Mouse (Mus musculus) midbrain, postnatal 0 days (tissue): ENCODE measurements around the gene Pip4k2a. TPM values are rescaled to one million over a fixed set of nuclear protein-coding genes. Genes with fewer than 3 reads are reported as not detected.

Source experiments
- ATAC-seq: fragments of 200-750 bp; cut with Nextera tagmentation; 2 replicates; pipeline ENCODE4 v1.8.0; 2017; ENCODE audit warnings: moderate number of reproducible peaks, mild to moderate bottlenecking, moderate TSS enrichment, moderate library complexity; ENCODE audit not compliant: low FRiP score
- DNase-seq: peaks from one replicate; pipeline ENCODE4 v3.0.0-alpha.2; 2015; ENCODE audit warnings: low spot score
- H3K27ac ChIP-seq: fragments of 300-500 bp; sonication (generic); 2 replicates; pipeline ENCODE4 v1.5.1; 2014; ENCODE audit warnings: low read depth, mild to moderate bottlenecking, low read length, mixed read lengths
- H3K27me3 ChIP-seq: fragments of 300-500 bp; sonication (generic); 2 replicates; pipeline ENCODE4 v1.6.1; 2014; ENCODE audit warnings: low read length, control low read depth, mixed read lengths; ENCODE audit not compliant: insufficient read depth
- H3K36me3 ChIP-seq: fragments of 300-500 bp; sonication (generic); 2 replicates; pipeline ENCODE4 v1.6.1; 2014; ENCODE audit warnings: low read length, control low read depth, mixed read lengths; ENCODE audit not compliant: insufficient read depth
- H3K4me1 ChIP-seq: fragments of 300-500 bp; sonication (generic); 2 replicates; pipeline ENCODE4 v1.6.1; 2014; ENCODE audit warnings: mild to moderate bottlenecking, control low read depth, antibody characterized with exemption, low read length, mixed read lengths; ENCODE audit not compliant: insufficient read depth
- H3K4me2 ChIP-seq: fragments of 300-500 bp; sonication (generic); 2 replicates; pipeline ENCODE4 v1.6.1; 2014; ENCODE audit warnings: low read depth, mild to moderate bottlenecking, low read length, mixed read lengths; ENCODE audit not compliant: poor library complexity, severe bottlenecking
- H3K4me3 ChIP-seq: fragments of 300-500 bp; sonication (generic); 2 replicates; pipeline ENCODE4 v1.5.1; 2014; ENCODE audit warnings: low read depth, mild to moderate bottlenecking, low read length, moderate library complexity
- H3K9ac ChIP-seq: fragments of 300-500 bp; sonication (generic); replicated peaks from 2 replicates; pipeline ENCODE4 v1.6.1; 2014; ENCODE audit warnings: mild to moderate bottlenecking, low read length, moderate library complexity, mixed read lengths; ENCODE audit not compliant: poor library complexity, severe bottlenecking
- H3K9me3 ChIP-seq: fragments of 300-500 bp; sonication (generic); 2 replicates; pipeline ENCODE4 v1.6.1; 2016; ENCODE audit warnings: low read length, control low read depth
- CTCF ChIP-seq: IDR thresholded peaks from 2 replicates; pipeline ENCODE4 v1.5.1; 2016; ENCODE audit warnings: antibody characterized with exemption, mild to moderate bottlenecking
- WGBS: fragments of 180-500 bp; shearing (Covaris S2); extraction: QIAGEN DNeasy Blood & Tissue Kit; methylation state at CpG from one replicate; pipeline ENCODE4 v1.1.7; 2014; 5-methylcytosine and 5-hydroxymethylcytosine counted together
- polyA plus RNA-seq: library from polyadenylated mRNA; unstranded; fragments of >200 nt; fragmentation: Nextera tagmentation; extraction: Ambion mirVana; gene quantifications from 2 replicates; pipeline ENCODE4 v1.2.1, GENCODE M21; 2015
- total RNA-seq: library from RNA; depleted of rRNA; stranded (reverse); fragments of >200 nt; gene quantifications from 2 replicates; pipeline ENCODE4 v1.2.3, GENCODE M21; 2014; rRNA removed

Gene Pip4k2a
- total RNA-seq (7.1 and 8.4 TPM in 2 replicates), polyA plus RNA-seq (6.8 and 8.1 TPM in 2 replicates)

DNA sequence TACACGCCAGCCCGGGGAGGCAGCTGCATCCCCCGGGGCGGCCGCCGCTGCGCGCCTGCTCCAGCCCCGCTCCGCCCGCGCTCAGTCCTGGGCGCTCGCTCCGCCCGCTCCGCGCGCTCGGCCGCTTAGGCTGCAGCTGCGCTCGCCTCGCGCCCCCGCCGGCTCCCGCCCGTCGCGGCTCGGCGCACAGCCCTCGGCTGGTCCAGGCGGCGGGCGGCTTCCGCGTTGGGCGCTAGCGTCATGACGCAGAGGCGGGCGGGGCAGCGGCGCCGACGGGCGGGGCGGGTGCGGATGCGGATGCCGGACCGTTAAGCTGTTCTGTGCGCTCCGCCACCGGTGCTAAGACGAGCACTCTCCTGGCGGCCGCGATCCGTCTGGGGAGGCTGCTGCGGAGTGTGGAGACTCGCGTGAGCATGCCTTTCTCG, at the start of gene Pip4k2a, which contains the start of gene 4930426L09Rik:
Gene Pip4k2a (minus strand): TSS at position 73 of the 425 bp plus-strand sequence.
Gene 4930426L09Rik (plus strand): TSS at position 290 of the 425 bp plus-strand sequence.
- peak; percentile 97 for ATAC-seq
- Histone ChIP-seq H3K36me3 (no peaks in the 10 kb centered on the region), H3K4me3 (peak within 1 kb of the TSS; percentile 89), H3K4me1 (no peaks in the 10 kb centered on the region; the same call in 1 of the 2 replicates), H3K4me2 (peak within 1 kb of the TSS; percentile 95), H3K9ac (peak within 1 kb of the TSS; percentile 75), H3K27me3 (no peaks in the 10 kb centered on the region), H3K9me3 (no peaks in the 10 kb centered on the region), H3K27ac (peak within 1 kb of the TSS; percentile 65)
- WGBS: under 1% methylated on average over 57 of the region's 66 CpGs
- peak; percentile 14; the same call in 1 of the 2 replicates for TF ChIP-seq CTCF
- peak; percentile 89 for DNase-seq

DNA sequence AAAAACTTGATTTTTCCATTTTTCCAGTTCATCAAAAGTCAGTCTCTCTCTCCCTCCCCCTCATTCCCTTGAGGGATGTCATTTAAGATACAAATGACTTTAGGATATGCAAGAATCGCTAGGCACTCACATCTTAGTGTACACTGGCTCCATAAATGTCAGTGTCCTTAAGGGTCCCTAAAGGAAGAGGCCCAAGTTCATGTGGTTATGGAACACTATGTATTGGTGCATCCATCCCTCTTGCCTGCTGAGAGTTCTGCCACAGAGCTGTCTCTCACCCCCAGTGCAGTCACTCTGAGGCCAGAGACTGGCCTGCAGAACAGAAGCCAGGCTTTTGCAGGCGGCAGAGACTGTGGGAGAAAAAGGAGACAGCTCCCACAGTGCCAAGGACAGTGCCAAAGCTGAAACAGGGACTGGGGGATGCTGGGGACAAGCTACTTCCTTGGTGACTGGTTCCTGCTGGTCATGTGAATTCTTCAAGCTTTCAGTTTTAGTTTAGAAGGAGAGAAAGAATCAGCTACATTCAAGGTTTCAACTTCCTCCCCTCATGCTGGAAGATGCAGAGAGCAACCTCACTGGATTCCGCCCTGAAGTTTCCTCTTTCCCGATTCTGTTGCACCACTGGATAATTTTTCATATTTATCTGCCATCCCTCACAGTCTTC, 40.1 kb upstream of the Pip4k2a start:
- H3K9me3 ChIP-seq: no peaks in the 10 kb centered on the region

DNA sequence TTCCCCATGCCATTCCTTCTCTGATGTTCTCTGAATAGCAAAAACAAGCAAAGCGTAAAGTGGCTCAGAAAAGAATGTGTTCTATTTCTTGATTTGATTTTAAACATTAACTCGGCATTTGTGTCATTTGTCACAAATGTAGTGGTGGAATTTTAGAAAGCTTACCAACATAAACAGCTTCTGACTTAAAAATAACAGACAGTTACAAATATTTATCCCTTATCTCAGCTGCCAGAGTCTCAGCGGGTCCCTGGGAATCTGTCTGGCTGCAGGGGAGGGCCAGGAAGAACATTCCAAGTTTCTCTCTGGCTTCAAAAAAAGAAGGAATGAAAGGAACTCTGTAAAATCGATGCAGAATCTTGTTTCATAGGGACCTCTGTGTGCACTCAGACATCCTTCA, 39.5 kb upstream of the Pip4k2a start:
- no peaks in the 10 kb centered on the region for H3K9me3 ChIP-seq
- no peak overlapping the region for H3K9ac ChIP-seq
- no peak overlapping the region for H3K4me2 ChIP-seq
- TF ChIP-seq CTCF: no peak
- no peaks in the 10 kb centered on the region for H3K27me3 ChIP-seq
- H3K4me1 ChIP-seq: no peaks in the 10 kb centered on the region
- no peak overlapping the region for H3K4me3 ChIP-seq
- DNase-seq: no peak
- no peak overlapping the region for H3K27ac ChIP-seq
- 72% methylated on average over 4 of the region's 4 CpGs for WGBS
- ATAC-seq: no peak
- no peaks in the 10 kb centered on the region for H3K36me3 ChIP-seq

More for the DNA sequence above, 40.1 kb upstream of the Pip4k2a start:
- Histone ChIP-seq H3K4me2 (no peak overlapping the region), H3K36me3 (no peaks in the 10 kb centered on the region), H3K27me3 (no peaks in the 10 kb centered on the region), H3K4me3 (no peak overlapping the region), H3K9ac (no peak overlapping the region), H3K4me1 (no peaks in the 10 kb centered on the region), H3K27ac (no peak overlapping the region)
- WGBS: 84% methylated on average over 4 of the region's 4 CpGs
- ATAC-seq (no peak), DNase-seq (no peak)
- TF ChIP-seq CTCF: no peak

DNA sequence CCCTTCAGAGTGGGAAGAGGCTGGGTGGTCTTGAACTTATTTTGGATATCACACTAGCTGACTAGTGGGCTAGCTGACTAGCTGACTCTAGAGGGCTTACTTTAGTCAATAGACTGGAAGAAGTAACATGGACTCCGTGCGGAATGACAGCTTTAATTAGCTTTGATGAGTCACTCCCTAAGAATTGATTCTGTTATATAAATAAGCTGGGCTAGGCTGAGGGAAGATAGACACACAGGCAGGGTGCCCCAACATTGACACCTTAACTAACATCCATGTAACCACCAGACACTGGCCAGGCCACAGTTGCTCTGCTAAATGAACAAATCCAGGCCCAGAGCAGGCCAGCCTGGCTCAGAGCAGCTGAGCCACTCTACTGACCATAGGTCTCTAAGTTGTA, 26.9 kb upstream of the Pip4k2a start:
- WGBS: 80% methylated on average over 2 of the region's 2 CpGs
- H3K27ac ChIP-seq: no peak overlapping the region
- H3K4me1 ChIP-seq: no peaks in the 10 kb centered on the region
- no peaks in the 10 kb centered on the region for H3K36me3 ChIP-seq
- H3K9ac ChIP-seq: no peak overlapping the region
- no peaks in the 10 kb centered on the region for H3K27me3 ChIP-seq
- H3K4me3 ChIP-seq: no peak overlapping the region
- H3K9me3 ChIP-seq: no peaks in the 10 kb centered on the region
- no peak for DNase-seq
- no peak for TF ChIP-seq CTCF
- no peak for ATAC-seq
- no peak overlapping the region for H3K4me2 ChIP-seq

DNA sequence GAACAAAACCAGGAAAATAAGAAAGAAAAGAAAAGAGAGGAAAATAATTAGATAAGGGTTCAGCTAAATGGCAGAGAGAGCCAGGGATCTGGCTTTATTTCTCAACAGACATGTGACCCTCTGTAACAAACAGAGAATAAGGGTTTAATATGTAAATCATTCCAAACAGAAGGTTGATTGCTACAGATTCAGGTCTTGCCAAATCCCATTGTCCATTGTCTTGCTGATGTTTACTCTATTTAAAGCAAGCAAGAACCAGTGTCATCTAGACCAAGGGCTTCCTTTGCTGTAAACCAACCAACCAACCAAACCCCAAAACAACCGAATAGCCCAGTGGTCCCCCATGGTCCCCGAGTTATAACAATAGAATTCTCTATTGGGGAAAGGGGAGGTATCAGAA, 20.1 kb upstream of the Pip4k2a start:
- Histone ChIP-seq H3K27me3 (no peaks in the 10 kb centered on the region), H3K27ac (no peak overlapping the region), H3K9me3 (no peaks in the 10 kb centered on the region), H3K4me1 (no peaks in the 10 kb centered on the region), H3K9ac (no peak overlapping the region), H3K36me3 (no peaks in the 10 kb centered on the region), H3K4me2 (no peak overlapping the region), H3K4me3 (no peak overlapping the region)
- no peak for TF ChIP-seq CTCF
- 55% methylated on average over 2 of the region's 2 CpGs for WGBS
- no peak for DNase-seq
- ATAC-seq: no peak

DNA sequence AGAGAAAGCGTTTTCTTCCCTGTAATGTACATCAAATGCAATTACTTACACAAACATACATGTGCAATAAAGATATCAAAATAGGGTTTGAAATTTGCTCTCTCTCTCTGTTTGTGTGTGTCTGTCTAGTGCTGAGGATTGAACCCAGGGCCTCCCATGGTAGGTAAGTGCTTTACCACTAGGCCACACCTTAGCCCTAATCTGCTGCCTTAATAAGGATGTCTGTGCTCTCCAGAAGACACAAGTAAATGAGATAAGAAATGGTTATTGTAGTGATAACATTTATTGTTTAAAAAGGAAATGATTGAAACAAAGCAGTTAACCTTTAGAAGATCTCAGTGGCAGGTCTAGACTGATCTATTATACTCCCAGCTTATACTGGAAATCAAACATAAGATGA, 18.9 kb upstream of the Pip4k2a start:
- no peak overlapping the region for H3K9ac ChIP-seq
- no peaks in the 10 kb centered on the region for H3K27me3 ChIP-seq
- no peaks in the 10 kb centered on the region for H3K36me3 ChIP-seq
- TF ChIP-seq CTCF: no peak
- DNase-seq (no peak), ATAC-seq (no peak)
- no peak overlapping the region for H3K4me2 ChIP-seq
- H3K4me3 ChIP-seq: no peak overlapping the region
- WGBS: 85% methylated on average over 1 of the region's 1 CpGs
- H3K4me1 ChIP-seq: no peaks in the 10 kb centered on the region
- H3K9me3 ChIP-seq: no peaks in the 10 kb centered on the region
- no peak overlapping the region for H3K27ac ChIP-seq
